Mouse (Mus musculus): Measurements from ENCODE around the gene Phf21b. TPM values are rescaled to one million over a fixed set of nuclear protein-coding genes. Genes with fewer than 3 reads are reported as not detected.

Gene Phf21b
- total RNA-seq, 4 experiments from 2014 or later: 0.19 to 0.22 (median 0.21) TPM; not detected in 1

Other genes starting within 250 kb of the Phf21b start
- gene Prr5, start 186.4 kb downstream of the Phf21b start, total RNA-seq (2022): 1 to 10 TPM; 1.1 to 3.5 (median 2.3) TPM
- under 1 TPM in 2 of 4 experiments, not detected in 2; 0.31 to 0.32 TPM for gene Arhgap8, start 136.0 kb downstream of the Phf21b start, total RNA-seq (2022)
- under 1 TPM; 0.19 to 0.27 (median 0.24) TPM for gene Gm29666, start 64.0 kb upstream of the Phf21b start, total RNA-seq (2022)
- 10 to 100 TPM; 11.0 to 15.4 (median 14.2) TPM for gene Nup50, start 67.4 kb upstream of the Phf21b start, total RNA-seq (2022)
- 100 to 1,000 TPM; 103 to 132 (median 110) TPM for gene 5031439G07Rik, start 132.5 kb upstream of the Phf21b start, total RNA-seq (2022)
- gene Upk3a, start 161.1 kb upstream of the Phf21b start, total RNA-seq (2022): not detected
- 1 to 10 TPM; 4.3 to 6.2 (median 5.2) TPM for gene Fam118a, start 172.9 kb upstream of the Phf21b start, total RNA-seq (2022)